Mouse (Mus musculus) lung, postnatal 0 days (tissue): ENCODE measurements around the gene Bckdhb. TPM values are rescaled to one million over a fixed set of nuclear protein-coding genes. Genes with fewer than 3 reads are reported as not detected.

Experiments
- ATAC-seq: fragments of 200-750 bp; cut with Nextera tagmentation; 2 replicates; pipeline ENCODE4 v1.8.0; 2017; ENCODE audit warnings: moderate library complexity
- DNase-seq: peaks from one replicate; pipeline ENCODE4 v3.0.0-alpha.2; 2016; ENCODE audit warnings: low spot score
- H3K27ac ChIP-seq: fragments of 300-500 bp; sonication (generic); 2 replicates; pipeline ENCODE4 v1.5.1; 2014; ENCODE audit warnings: antibody characterized with exemption, mild to moderate bottlenecking, low read length, mixed read lengths
- H3K27me3 ChIP-seq: fragments of 300-500 bp; sonication (generic); replicated peaks from 2 replicates; pipeline ENCODE4 v1.6.1; 2014; ENCODE audit warnings: low read length, mixed read lengths; ENCODE audit not compliant: insufficient read depth
- H3K36me3 ChIP-seq: fragments of 300-500 bp; sonication (generic); 2 replicates; pipeline ENCODE4 v1.6.1; 2014; ENCODE audit warnings: low read length, mixed read lengths; ENCODE audit not compliant: insufficient read depth
- H3K4me1 ChIP-seq: fragments of 300-500 bp; sonication (generic); 2 replicates; pipeline ENCODE4 v1.6.1; 2014; ENCODE audit warnings: antibody characterized with exemption, low read depth, low read length, mixed read lengths; ENCODE audit not compliant: insufficient read depth
- H3K4me2 ChIP-seq: fragments of 300-500 bp; sonication (generic); replicated peaks from 2 replicates; pipeline ENCODE4 v1.6.1; 2014; ENCODE audit warnings: low read depth, mild to moderate bottlenecking, low read length, moderate library complexity, mixed read lengths
- H3K4me3 ChIP-seq: fragments of 300-500 bp; sonication (generic); 2 replicates; pipeline ENCODE4 v1.5.1; 2014; ENCODE audit warnings: low read depth, low read length
- H3K9ac ChIP-seq: fragments of 300-500 bp; sonication (generic); replicated peaks from 2 replicates; pipeline ENCODE4 v1.6.1; 2014; ENCODE audit warnings: low read depth, mild to moderate bottlenecking
- H3K9me3 ChIP-seq: fragments of 300-500 bp; sonication (generic); 2 replicates; pipeline ENCODE4 v1.6.1; 2016; ENCODE audit warnings: low read length, mixed read lengths
- CTCF ChIP-seq: IDR thresholded peaks from 2 replicates; pipeline ENCODE4 v1.5.1; 2016; ENCODE audit warnings: antibody characterized with exemption, mild to moderate bottlenecking
- EP300 ChIP-seq: IDR thresholded peaks from 2 replicates; pipeline ENCODE4 v1.6.1; 2016; ENCODE audit warnings: antibody characterized with exemption, mild to moderate bottlenecking, control low read depth
- WGBS: fragments of 180-500 bp; shearing (Covaris S2); extraction: QIAGEN DNeasy Blood & Tissue Kit; methylation state at CpG from one replicate; pipeline ENCODE4 v1.1.7; 2014; 5-methylcytosine and 5-hydroxymethylcytosine counted together
- polyA plus RNA-seq: library from polyadenylated mRNA; unstranded; fragments of >200 nt; fragmentation: Nextera tagmentation; extraction: Ambion mirVana; gene quantifications from 2 replicates; pipeline ENCODE4 v1.2.1, GENCODE M21; 2015

Bckdhb gene
- polyA plus RNA-seq, 1 experiment from 2014 or later = 11.8 TPM

GRCm38 (mm10) chr9:84036046-84036445, 111.1 kb downstream of the Bckdhb start:
- Histone ChIP-seq H3K27ac (no peak overlapping the region), H3K4me1 (0 out of 2 replicates have a peak, but pooled peaks cover 3% of the 10 kb centered on the region), H3K9ac (no peak overlapping the region), H3K9me3 (no peaks in the 10 kb centered on the region), H3K4me2 (no peak overlapping the region), H3K36me3 (no peaks in the 10 kb centered on the region), H3K27me3 (no peaks in the 10 kb centered on the region), H3K4me3 (no peak overlapping the region)
- no peak for ATAC-seq
- 73% methylated on average over 8 of the region's 8 CpGs for WGBS
- DNase-seq = no peak
- no peak for TF ChIP-seq CTCF
- TF ChIP-seq EP300 = no peak

GRCm38 (mm10) chr9:84037224-84037623, 112.3 kb downstream of the Bckdhb start:
- Histone ChIP-seq H3K4me2 (no peak overlapping the region), H3K9me3 (no peaks in the 10 kb centered on the region), H3K9ac (no peak overlapping the region), H3K4me3 (no peak overlapping the region), H3K36me3 (no peaks in the 10 kb centered on the region), H3K27ac (no peak overlapping the region), H3K27me3 (no peaks in the 10 kb centered on the region), H3K4me1 (0 out of 2 replicates have a peak, but pooled peaks cover 3% of the 10 kb centered on the region)
- no peak for TF ChIP-seq CTCF
- TF ChIP-seq EP300 = no peak
- 88% methylated on average over 1 of the region's 1 CpGs for WGBS
- ATAC-seq (no peak), DNase-seq (no peak)

- no peaks in the 10 kb centered on the region for H3K9me3 ChIP-seq
- no peak overlapping the region for H3K4me3 ChIP-seq
- no peak overlapping the region for H3K9ac ChIP-seq
- H3K36me3 ChIP-seq = no peaks in the 10 kb centered on the region
- ATAC-seq (peak; percentile 88), DNase-seq (peak; percentile 71)
- no peak for TF ChIP-seq EP300
- TF ChIP-seq CTCF = no peak
- 51% methylated on average over 4 of the region's 4 CpGs for WGBS
- no peak overlapping the region for H3K4me2 ChIP-seq
- no peaks in the 10 kb centered on the region for H3K4me1 ChIP-seq
- H3K27me3 ChIP-seq = no peaks in the 10 kb centered on the region
- no peak overlapping the region for H3K27ac ChIP-seq
Observed at GRCm38 (mm10) chr9:84038946-84039345, 114.0 kb downstream of the Bckdhb start.

GRCm38 (mm10) chr9:84040376-84040775, 115.4 kb downstream of the Bckdhb start:
- Histone ChIP-seq H3K4me3 (no peak overlapping the region), H3K4me2 (no peak overlapping the region), H3K36me3 (no peaks in the 10 kb centered on the region), H3K9ac (no peak overlapping the region), H3K9me3 (no peaks in the 10 kb centered on the region), H3K4me1 (no peaks in the 10 kb centered on the region), H3K27ac (no peak overlapping the region), H3K27me3 (no peaks in the 10 kb centered on the region)
- DNase-seq (no peak), ATAC-seq (no peak)
- TF ChIP-seq CTCF = no peak
- no peak for TF ChIP-seq EP300
- WGBS = 62% methylated on average over 2 of the region's 2 CpGs

- Histone ChIP-seq H3K36me3 (no peaks in the 10 kb centered on the region), H3K9me3 (no peaks in the 10 kb centered on the region), H3K9ac (no peak overlapping the region), H3K27me3 (no peaks in the 10 kb centered on the region), H3K4me2 (no peak overlapping the region), H3K4me3 (no peak overlapping the region), H3K27ac (no peak overlapping the region), H3K4me1 (no peaks in the 10 kb centered on the region)
- no peak for DNase-seq
- ATAC-seq = no peak
- WGBS = 75% methylated on average over 4 of the region's 4 CpGs
- TF ChIP-seq CTCF (no peak), EP300 (no peak)
Observed at GRCm38 (mm10) chr9:84041631-84042277, 116.8 kb downstream of the Bckdhb start.

GRCm38 (mm10) chr9:84042539-84042938, 117.6 kb downstream of the Bckdhb start:
- no peaks in the 10 kb centered on the region for H3K27me3 ChIP-seq
- no peak overlapping the region for H3K9ac ChIP-seq
- TF ChIP-seq EP300 (no peak), CTCF (no peak)
- no peak overlapping the region for H3K4me3 ChIP-seq
- H3K4me1 ChIP-seq = no peaks in the 10 kb centered on the region
- H3K27ac ChIP-seq = no peak overlapping the region
- 86% methylated on average over 3 of the region's 3 CpGs for WGBS
- DNase-seq (no peak), ATAC-seq (no peak)
- H3K9me3 ChIP-seq = no peaks in the 10 kb centered on the region
- no peak overlapping the region for H3K4me2 ChIP-seq
- H3K36me3 ChIP-seq = no peaks in the 10 kb centered on the region
